Mouse (Mus musculus) heart, adult 2 months (tissue): ENCODE results near the gene Timp1. TPM values are rescaled to one million over a fixed set of nuclear protein-coding genes. Genes with fewer than 3 reads are reported as not detected.

ENCODE experiments used
- DNase-seq, 2 experiments: peaks; one replicate each; pipeline ENCODE4 v3.0.0; 2021
- H3K27ac ChIP-seq: fragments of 200-600 bp; 2 replicates; pipeline ENCODE4 v1.8.1; 2022
- H3K27me3 ChIP-seq: fragments of 200-500 bp; 2 replicates; pipeline ENCODE4 v1.6.1; 2012; ENCODE audit warnings: mild to moderate bottlenecking, low read length, inconsistent platforms, mixed read lengths; ENCODE audit not compliant: control insufficient read depth, insufficient read depth
- H3K36me3 ChIP-seq: fragments of 200-500 bp; 2 replicates; pipeline ENCODE4 v1.6.1; 2012; ENCODE audit warnings: low read length, inconsistent platforms; ENCODE audit not compliant: control insufficient read depth, insufficient read depth
- H3K4me1 ChIP-seq: fragments of 200-500 bp; 2 replicates; pipeline ENCODE4 v1.6.1; 2011; ENCODE audit warnings: low read length; ENCODE audit not compliant: control insufficient read depth, insufficient read depth
- H3K4me3 ChIP-seq: fragments of 200-600 bp; 2 replicates; pipeline ENCODE4 v1.8.1; 2022
- H3K79me2 ChIP-seq: fragments of 200-500 bp; replicated peaks from 2 replicates; pipeline ENCODE4 v1.6.1; 2012; ENCODE audit warnings: mild to moderate bottlenecking, inconsistent platforms, low read length, moderate library complexity, mixed read lengths; ENCODE audit not compliant: control insufficient read depth, insufficient read depth
- H3K9ac ChIP-seq: fragments of 200-500 bp; 2 replicates; pipeline ENCODE4 v1.6.1; 2012; ENCODE audit warnings: low read depth, mild to moderate bottlenecking, control low read depth, inconsistent platforms, low read length, mixed read lengths
- CTCF ChIP-seq: fragments of 200-600 bp; IDR thresholded peaks from 2 replicates; pipeline ENCODE4 v1.8.1; 2022; ENCODE audit warnings: antibody characterized with exemption, mild to moderate bottlenecking, moderate library complexity
- EP300 ChIP-seq: fragments of 200-500 bp; IDR thresholded peaks from 2 replicates; pipeline ENCODE4 v1.6.1; 2011; ENCODE audit warnings: low read depth, low read length, control low read depth; ENCODE audit not compliant: insufficient read depth
- POLR2A ChIP-seq: fragments of 200-500 bp; IDR thresholded peaks from 2 replicates; pipeline ENCODE4 v1.6.1; 2011; ENCODE audit warnings: mild to moderate bottlenecking, low read depth, low read length, control low read depth; ENCODE audit not compliant: insufficient read depth
- WGBS: fragments of 180-500 bp; shearing (Covaris S2); methylation state at CpG from one replicate; pipeline ENCODE4 v1.1.7; 2018; 5-methylcytosine and 5-hydroxymethylcytosine counted together
- intact Hi-C: fragments of 180-260 bp; cut with DNase I; formaldehyde crosslinking; loops from one replicate; pipeline ENCODE4 v1.15.1; 2025
- polyA plus RNA-seq: library from polyadenylated mRNA; depleted of rRNA; stranded (reverse); fragments of >200 nt; gene quantifications from 2 replicates; pipeline ENCODE4 v1.2.3, GENCODE M21; 2012
- total RNA-seq, 2 experiments: library from RNA; stranded (reverse); gene quantifications; 2 replicates each; pipeline ENCODE4 v1.2.3; 2021

Timp1 gene
- total and polyA plus RNA-seq, 3 experiments: 3.2 to 13.2 (median 3.7) TPM

- no peak overlapping the region for H3K4me3 ChIP-seq
- no peak overlapping the region for H3K27ac ChIP-seq
- no peaks in the 10 kb centered on the region for H3K79me2 ChIP-seq
- no peaks in the 10 kb centered on the region for H3K27me3 ChIP-seq
- no peaks in the 10 kb centered on the region for H3K4me1 ChIP-seq
- no peak for DNase-seq
- H3K9ac ChIP-seq: no peak overlapping the region
- no peaks in the 10 kb centered on the region for H3K36me3 ChIP-seq
- WGBS: 78% methylated on average over 1 of the region's 1 CpGs
- intact Hi-C loops: loop anchor here (10.0 kb wide), 1 partner anchor 184 kb away; the partner anchor contains the start of gene Cdk16
- TF ChIP-seq CTCF: no peak
- TF ChIP-seq EP300: no peak
- TF ChIP-seq POLR2A: no peak
These were observed 763 bp upstream of the Timp1 start for GRCm38 (mm10) chrX:20869203-20869602.

- intact Hi-C loops: no loop called here
- Histone ChIP-seq H3K9ac (no peak overlapping the region), H3K27ac (no peak overlapping the region), H3K4me3 (no peak overlapping the region), H3K79me2 (no peaks in the 10 kb centered on the region), H3K36me3 (no peaks in the 10 kb centered on the region), H3K27me3 (no peaks in the 10 kb centered on the region), H3K4me1 (no peaks in the 10 kb centered on the region)
- TF ChIP-seq EP300: no peak
- DNase-seq: no peak
- 53% methylated on average over 11 of the region's 11 CpGs for WGBS
These were observed 3.0 kb downstream of the Timp1 start for GRCm38 (mm10) chrX:20872928-20873500.

- no peak for TF ChIP-seq POLR2A
- TF ChIP-seq EP300: no peak
- TF ChIP-seq CTCF: no peak
- H3K4me3 ChIP-seq: no peak overlapping the region
- no peaks in the 10 kb centered on the region for H3K36me3 ChIP-seq
- H3K27ac ChIP-seq: no peak overlapping the region
- no peaks in the 10 kb centered on the region for H3K27me3 ChIP-seq
- H3K4me1 ChIP-seq: no peaks in the 10 kb centered on the region
- no peak overlapping the region for H3K9ac ChIP-seq
- DNase-seq: no peak
- intact Hi-C loops: no loop called here
- no peaks in the 10 kb centered on the region for H3K79me2 ChIP-seq
- WGBS: 79% methylated on average over 3 of the region's 3 CpGs
These were observed 5.3 kb downstream of the Timp1 start for GRCm38 (mm10) chrX:20875241-20875640.

- DNase-seq: no peak
- TF ChIP-seq EP300 (no peak), POLR2A (no peak), CTCF (no peak)
- H3K4me3 ChIP-seq: no peak overlapping the region
- H3K27me3 ChIP-seq: no peaks in the 10 kb centered on the region
- H3K36me3 ChIP-seq: no peaks in the 10 kb centered on the region
- H3K27ac ChIP-seq: no peak overlapping the region
- H3K4me1 ChIP-seq: no peaks in the 10 kb centered on the region
- WGBS: 25% methylated on average over 3 of the region's 3 CpGs
- H3K9ac ChIP-seq: no peak overlapping the region
- intact Hi-C loops: no loop called here
- no peaks in the 10 kb centered on the region for H3K79me2 ChIP-seq
These were observed 40.1 kb downstream of the Timp1 start for GRCm38 (mm10) chrX:20910074-20910473.

- no peak overlapping the region for H3K9ac ChIP-seq
- no peak overlapping the region for H3K27ac ChIP-seq
- H3K27me3 ChIP-seq: no peaks in the 10 kb centered on the region
- 64% methylated on average over 6 of the region's 6 CpGs for WGBS
- TF ChIP-seq CTCF: no peak
- H3K4me3 ChIP-seq: no peak overlapping the region
- DNase-seq: no peak
- intact Hi-C loops: no loop called here
- no peaks in the 10 kb centered on the region for H3K79me2 ChIP-seq
- H3K36me3 ChIP-seq: no peaks in the 10 kb centered on the region
- no peaks in the 10 kb centered on the region for H3K4me1 ChIP-seq
These were observed 43.8 kb downstream of the Timp1 start for GRCm38 (mm10) chrX:20913726-20914125.

- Histone ChIP-seq H3K4me3 (no peak overlapping the region), H3K79me2 (no peaks in the 10 kb centered on the region), H3K27ac (no peak overlapping the region), H3K4me1 (no peaks in the 10 kb centered on the region), H3K36me3 (no peaks in the 10 kb centered on the region), H3K27me3 (no peaks in the 10 kb centered on the region), H3K9ac (no peak overlapping the region)
- DNase-seq: no peak
- TF ChIP-seq EP300: no peak
- no peak for TF ChIP-seq POLR2A
- no peak for TF ChIP-seq CTCF
- intact Hi-C loops: no loop called here
These were observed 45.1 kb downstream of the Timp1 start for GRCm38 (mm10) chrX:20915075-20915474.
